Mouse (Mus musculus) kidney, embryonic 16.5 days (tissue): ENCODE measurements around the gene Osbpl3. TPM values are rescaled to one million over a fixed set of nuclear protein-coding genes. Genes with fewer than 3 reads are reported as not detected.
A peak's percentile ranks its signal among the peaks of the same experiment; 100 is the strongest.

Experiments used
- ATAC-seq: fragments of 200-750 bp; cut with Nextera tagmentation; 2 replicates; pipeline ENCODE4 v1.8.0; 2017; ENCODE audit warnings: moderate TSS enrichment; ENCODE audit not compliant: low FRiP score, low TSS enrichment
- H3K27ac ChIP-seq: fragments of 300-500 bp; sonication (generic); 2 replicates; pipeline ENCODE4 v1.5.1; 2014; ENCODE audit warnings: low read length
- H3K27me3 ChIP-seq: fragments of 300-500 bp; sonication (generic); 2 replicates; pipeline ENCODE4 v1.6.1; 2014; ENCODE audit warnings: low read length, control low read depth, mixed read lengths; ENCODE audit not compliant: insufficient read depth
- H3K36me3 ChIP-seq: fragments of 300-500 bp; sonication (generic); 2 replicates; pipeline ENCODE4 v1.6.1; 2014; ENCODE audit warnings: low read length, control low read depth, mixed read lengths; ENCODE audit not compliant: insufficient read depth
- H3K4me1 ChIP-seq: fragments of 300-500 bp; sonication (generic); 2 replicates; pipeline ENCODE4 v1.6.1; 2014; ENCODE audit warnings: low read length, control low read depth, mixed read lengths; ENCODE audit not compliant: insufficient read depth
- H3K4me2 ChIP-seq: fragments of 300-500 bp; sonication (generic); replicated peaks from 2 replicates; pipeline ENCODE4 v1.6.1; 2014; ENCODE audit warnings: low read depth, low read length
- H3K4me3 ChIP-seq: fragments of 300-500 bp; sonication (generic); 2 replicates; pipeline ENCODE4 v1.5.1; 2014; ENCODE audit warnings: mild to moderate bottlenecking, low read length
- H3K9ac ChIP-seq: fragments of 300-500 bp; sonication (generic); replicated peaks from 2 replicates; pipeline ENCODE4 v1.6.1; 2014; ENCODE audit warnings: low read length
- H3K9me3 ChIP-seq: fragments of 300-500 bp; sonication (generic); 2 replicates; pipeline ENCODE4 v1.6.1; 2016; ENCODE audit warnings: low read length, control low read depth
- WGBS: fragments of 180-500 bp; shearing (Covaris S2); extraction: QIAGEN DNeasy Blood & Tissue Kit; methylation state at CpG from one replicate; pipeline ENCODE4 v1.1.7; 2014; 5-methylcytosine and 5-hydroxymethylcytosine counted together
- polyA plus RNA-seq: library from polyadenylated mRNA; unstranded; fragments of >200 nt; fragmentation: Nextera tagmentation; extraction: Ambion mirVana; gene quantifications from 2 replicates; pipeline ENCODE4 v1.2.1, GENCODE M21; 2015

Gene Osbpl3
- polyA plus RNA-seq, 1 experiment from 2014 or later: 18.2 TPM

GRCm38 (mm10) chr6:50483426-50483825 is 27.4 kb upstream of the Osbpl3 start:
- H3K36me3 ChIP-seq: no peaks in the 10 kb centered on the region
- ATAC-seq: no peak
- H3K9me3 ChIP-seq: no peaks in the 10 kb centered on the region
- H3K4me1 ChIP-seq: no peaks in the 10 kb centered on the region
- no peaks in the 10 kb centered on the region for H3K27me3 ChIP-seq
- 90% methylated on average over 3 of the region's 3 CpGs for WGBS
- no peak overlapping the region for H3K9ac ChIP-seq
- no peak overlapping the region for H3K27ac ChIP-seq
- no peak overlapping the region for H3K4me2 ChIP-seq
- no peak overlapping the region for H3K4me3 ChIP-seq

- H3K9me3 ChIP-seq: no peaks in the 10 kb centered on the region
- no peak for ATAC-seq
- WGBS: 85% methylated on average over 5 of the region's 5 CpGs
Measured at GRCm38 (mm10) chr6:50481460-50481859, 25.5 kb upstream of the Osbpl3 start.

GRCm38 (mm10) chr6:50466451-50466850 is 10.4 kb upstream of the Osbpl3 start:
- no peaks in the 10 kb centered on the region for H3K27me3 ChIP-seq
- no peaks in the 10 kb centered on the region for H3K9me3 ChIP-seq
- no peaks in the 10 kb centered on the region for H3K36me3 ChIP-seq
- no peak for ATAC-seq
- 76% methylated on average over 3 of the region's 3 CpGs for WGBS
- no peak overlapping the region for H3K4me3 ChIP-seq
- H3K4me2 ChIP-seq: no peak overlapping the region
- no peak overlapping the region for H3K27ac ChIP-seq
- peaks cover 5% of the 10 kb centered on the region; the same call in 1 of the 2 replicates for H3K4me1 ChIP-seq
- no peak overlapping the region for H3K9ac ChIP-seq

More at GRCm38 (mm10) chr6:50481460-50481859, 25.5 kb upstream of the Osbpl3 start:
- no peaks in the 10 kb centered on the region for H3K4me1 ChIP-seq
- H3K4me2 ChIP-seq: no peak overlapping the region
- no peak overlapping the region for H3K9ac ChIP-seq
- no peak overlapping the region for H3K4me3 ChIP-seq
- H3K27ac ChIP-seq: no peak overlapping the region
- no peaks in the 10 kb centered on the region for H3K27me3 ChIP-seq
- H3K36me3 ChIP-seq: no peaks in the 10 kb centered on the region

GRCm38 (mm10) chr6:50464690-50465485 is 8.9 kb upstream of the Osbpl3 start:
- Histone ChIP-seq H3K4me1 (peaks cover 5% of the 10 kb centered on the region; the same call in 1 of the 2 replicates), H3K4me3 (no peak overlapping the region), H3K9me3 (no peaks in the 10 kb centered on the region), H3K27me3 (no peaks in the 10 kb centered on the region), H3K27ac (no peak overlapping the region), H3K9ac (no peak overlapping the region), H3K4me2 (no peak overlapping the region), H3K36me3 (no peaks in the 10 kb centered on the region)
- WGBS: 78% methylated on average over 9 of the region's 9 CpGs
- no peak for ATAC-seq

- H3K4me3 ChIP-seq: no peak overlapping the region
- H3K36me3 ChIP-seq: no peaks in the 10 kb centered on the region
- H3K27ac ChIP-seq: no peak overlapping the region
- H3K9ac ChIP-seq: no peak overlapping the region
- H3K9me3 ChIP-seq: no peaks in the 10 kb centered on the region
- no peak overlapping the region for H3K4me2 ChIP-seq
- peaks cover 5% of the 10 kb centered on the region; the same call in 1 of the 2 replicates for H3K4me1 ChIP-seq
- 43% methylated on average over 4 of the region's 4 CpGs for WGBS
- no peaks in the 10 kb centered on the region for H3K27me3 ChIP-seq
- ATAC-seq: no peak
Measured at GRCm38 (mm10) chr6:50462026-50462425, 6.0 kb upstream of the Osbpl3 start.

GRCm38 (mm10) chr6:50461585-50461984 is 5.6 kb upstream of the Osbpl3 start:
- H3K4me2 ChIP-seq: no peak overlapping the region
- H3K4me1 ChIP-seq: peaks cover 8% of the 10 kb centered on the region; the same call in 1 of the 2 replicates
- no peaks in the 10 kb centered on the region for H3K36me3 ChIP-seq
- H3K27me3 ChIP-seq: no peaks in the 10 kb centered on the region
- H3K9me3 ChIP-seq: no peaks in the 10 kb centered on the region
- H3K9ac ChIP-seq: no peak overlapping the region
- no peak overlapping the region for H3K27ac ChIP-seq
- 73% methylated on average over 3 of the region's 3 CpGs for WGBS
- no peak for ATAC-seq
- H3K4me3 ChIP-seq: no peak overlapping the region

GRCm38 (mm10) chr6:50460646-50461045 is 4.6 kb upstream of the Osbpl3 start:
- no peaks in the 10 kb centered on the region for H3K9me3 ChIP-seq
- no peak overlapping the region for H3K9ac ChIP-seq
- H3K36me3 ChIP-seq: no peaks in the 10 kb centered on the region
- 88% methylated on average over 5 of the region's 5 CpGs for WGBS
- peak overlapping the region; percentile 4; the same call in 1 of the 2 replicates for H3K27ac ChIP-seq
- H3K27me3 ChIP-seq: no peaks in the 10 kb centered on the region
- H3K4me1 ChIP-seq: peaks cover 11% of the 10 kb centered on the region
- no peak overlapping the region for H3K4me2 ChIP-seq
- H3K4me3 ChIP-seq: no peak overlapping the region
- no peak for ATAC-seq

GRCm38 (mm10) chr6:50460246-50460645 is 4.2 kb upstream of the Osbpl3 start:
- Histone ChIP-seq H3K27me3 (no peaks in the 10 kb centered on the region), H3K4me3 (no peak overlapping the region), H3K9ac (no peak overlapping the region), H3K4me2 (no peak overlapping the region), H3K36me3 (no peaks in the 10 kb centered on the region), H3K9me3 (no peaks in the 10 kb centered on the region), H3K27ac (no peak overlapping the region), H3K4me1 (peaks cover 11% of the 10 kb centered on the region)
- ATAC-seq: no peak

GRCm38 (mm10) chr6:50459271-50459670 is 3.3 kb upstream of the Osbpl3 start:
- Histone ChIP-seq H3K36me3 (no peaks in the 10 kb centered on the region), H3K27me3 (no peaks in the 10 kb centered on the region), H3K9me3 (no peaks in the 10 kb centered on the region), H3K4me1 (peaks cover 18% of the 10 kb centered on the region), H3K4me2 (no peak overlapping the region), H3K4me3 (no peak overlapping the region), H3K27ac (peak overlapping the region; percentile 37; the same call in 1 of the 2 replicates), H3K9ac (no peak overlapping the region)
- WGBS: 76% methylated on average over 5 of the region's 5 CpGs
- no peak for ATAC-seq

- 84% methylated on average over 12 of the region's 12 CpGs for WGBS
- Histone ChIP-seq H3K4me2 (no peak overlapping the region), H3K27me3 (no peaks in the 10 kb centered on the region), H3K36me3 (no peaks in the 10 kb centered on the region), H3K27ac (no peak overlapping the region), H3K4me3 (no peak overlapping the region), H3K9me3 (no peaks in the 10 kb centered on the region), H3K4me1 (peaks cover 23% of the 10 kb centered on the region), H3K9ac (no peak overlapping the region)
- no peak for ATAC-seq
Measured at GRCm38 (mm10) chr6:50457551-50458348, 1.7 kb upstream of the Osbpl3 start.
